In the genomic region with DNA sequence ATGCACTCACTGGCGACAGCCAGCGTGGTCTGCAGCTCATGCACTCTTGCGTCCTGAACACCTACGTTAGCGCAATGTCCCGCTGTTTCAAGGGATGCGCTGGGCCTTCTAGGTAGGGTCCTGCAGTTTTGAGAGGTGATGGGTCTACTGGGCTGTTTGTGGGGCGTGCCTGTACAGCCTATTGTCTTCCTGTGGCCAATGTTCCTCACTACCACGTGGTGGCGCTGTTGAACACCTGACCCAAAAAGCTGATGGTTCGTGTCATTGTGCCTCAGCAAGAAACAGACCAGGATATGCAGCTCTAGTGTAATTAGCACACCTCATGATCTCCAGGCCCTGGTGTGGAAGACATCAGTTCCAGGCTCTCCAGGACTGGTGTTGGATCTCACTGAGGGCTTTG, we compare ENCODE assay signal across 9 mouse cellular contexts. TPM values are rescaled to one million over a fixed set of nuclear protein-coding genes. Genes with fewer than 3 reads are reported as not detected.
DNase-seq lines count a peak whose midpoint lies in the region; ATAC-seq and TF ChIP-seq lines count a peak whose summit lies in the region.
"Had no signal": no experiment of that assay in that cellular context is flagged by ENCODE, and none has a peak within 500 bp of the region (broad histone marks: within the 10 kb centered on the region; RNA-seq: fewer than 3 reads in every experiment).

No protein-coding gene starts in this region.

- no peak overlapping the region for H3K4me2 ChIP-seq in forebrain, embryonic 11.5 days (ENCODE audit: low read depth, low read length, severe bottlenecking)
- H3K4me2 ChIP-seq in forebrain, embryonic 12.5 days = no peak overlapping the region
- H3K4me2 ChIP-seq: limb, embryonic 15.5 days had no signal

- no peaks in the 10 kb centered on the region for H3K27me3 ChIP-seq in forebrain, embryonic 11.5 days (ENCODE audit: control insufficient read depth, insufficient read depth, low read length)
- H3K27me3 ChIP-seq in forebrain, embryonic 12.5 days = 0 out of 2 replicates have a peak, but pooled peaks cover 3% of the 10 kb centered on the region
- no peaks in the 10 kb centered on the region; the same call in 1 of the 2 replicates for H3K27me3 ChIP-seq in heart, adult 2 months (ENCODE audit: control insufficient read depth, insufficient read depth, low read length)

- H3K27ac ChIP-seq in forebrain, embryonic 11.5 days (ENCODE audit: low read depth, low read length) = no peak overlapping the region
- no peak overlapping the region for H3K27ac ChIP-seq in forebrain, embryonic 12.5 days
- no peak overlapping the region for H3K27ac ChIP-seq in heart, adult 2 months
- H3K27ac ChIP-seq: limb, embryonic 15.5 days had no signal

- H3K36me3 ChIP-seq in forebrain, embryonic 11.5 days (ENCODE audit: control insufficient read depth, insufficient read depth, low read length) = no peaks in the 10 kb centered on the region
- no peaks in the 10 kb centered on the region for H3K36me3 ChIP-seq in forebrain, embryonic 12.5 days (replicated peaks)
- no peaks in the 10 kb centered on the region for H3K36me3 ChIP-seq in heart, adult 2 months (ENCODE audit: control insufficient read depth, insufficient read depth, low read length)
- H3K36me3 ChIP-seq: limb, embryonic 15.5 days had no signal

- H3K4me3 ChIP-seq in forebrain, embryonic 11.5 days (ENCODE audit: low read depth, low read length) = no peak overlapping the region
- no peak overlapping the region for H3K4me3 ChIP-seq in forebrain, embryonic 12.5 days (replicated peaks)
- no peak overlapping the region for H3K4me3 ChIP-seq in heart, adult 2 months
- H3K4me3 ChIP-seq in lung, adult 2 months (replicated peaks; ENCODE audit: extremely low read depth, low read depth, low read length) = no peak overlapping the region
- H3K4me3 ChIP-seq: limb, embryonic 15.5 days had no signal

- ATAC-seq in forebrain, embryonic 11.5 days (replicated peaks; ENCODE audit: low FRiP score) = 0 out of 2 replicates have a peak, but pooled peaks have one; percentile 24
- no peak for ATAC-seq in forebrain, embryonic 12.5 days (ENCODE audit: low FRiP score)

- TF ChIP-seq EP300 in heart, adult 2 months (IDR thresholded peaks at IDR 0.05; ENCODE audit: insufficient read depth, low read depth, low read length) = 0 out of 2 replicates have a peak, but pooled peaks have one; percentile 47

- no peaks in the 10 kb centered on the region; the same call in 1 of the 2 replicates for H3K4me1 ChIP-seq in forebrain, embryonic 11.5 days (replicated peaks; ENCODE audit: control insufficient read depth, insufficient read depth, low read length)
- 0 out of 2 replicates have a peak, but pooled peaks cover 3% of the 10 kb centered on the region for H3K4me1 ChIP-seq in forebrain, embryonic 12.5 days
- no peaks in the 10 kb centered on the region for H3K4me1 ChIP-seq in heart, adult 2 months (ENCODE audit: control insufficient read depth, insufficient read depth, low read length)
- H3K4me1 ChIP-seq in lung, adult 2 months (ENCODE audit: control insufficient read depth, insufficient read depth, low read length) = no peaks in the 10 kb centered on the region
- H3K4me1 ChIP-seq: limb, embryonic 15.5 days had no signal

- peak; percentile 87 for TF ChIP-seq CTCF in heart, adult 2 months (IDR thresholded peaks at IDR 0.05)
- TF ChIP-seq CTCF in lung, adult 2 months (IDR thresholded peaks at IDR 0.05; ENCODE audit: insufficient read depth, low read length) = peak; percentile 98

- H3K79me2 ChIP-seq in heart, adult 2 months (replicated peaks; ENCODE audit: control insufficient read depth, insufficient read depth, low read length) = no peaks in the 10 kb centered on the region

- no peak overlapping the region for H3K9ac ChIP-seq in forebrain, embryonic 11.5 days (ENCODE audit: low read length)
- no peak overlapping the region for H3K9ac ChIP-seq in forebrain, embryonic 12.5 days
- no peak overlapping the region for H3K9ac ChIP-seq in heart, adult 2 months (ENCODE audit: low read depth, low read length)
- H3K9ac ChIP-seq: limb, embryonic 15.5 days had no signal

- H3K9me3 ChIP-seq in forebrain, embryonic 11.5 days (ENCODE audit: control insufficient read depth, low read length) = no peaks in the 10 kb centered on the region
- H3K9me3 ChIP-seq in forebrain, embryonic 12.5 days = no peaks in the 10 kb centered on the region
- H3K9me3 ChIP-seq: limb, embryonic 15.5 days had no signal

- no peak for TF ChIP-seq POLR2A in heart, adult 2 months (IDR thresholded peaks at IDR 0.05; ENCODE audit: insufficient read depth, low read depth, low read length)
- no peak for TF ChIP-seq POLR2A in lung, adult 2 months (IDR thresholded peaks at IDR 0.05; ENCODE audit: borderline replicate concordance, extremely low read depth, low read depth, low read length)

- DNase-seq in forebrain, embryonic 11.5 days (ENCODE audit: low spot score) = peak; percentile 76
- peak; percentile 75 for DNase-seq in MN1 (ENCODE audit: low spot score)
- DNase-seq in cerebellum, adult 8-10 months = peak; percentile 41
- DNase-seq in heart, adult 2 months = peak; percentile 45 to 67
- peak; percentile 60 for DNase-seq in kidney, adult 9 months
- peak; percentile 70 for DNase-seq in lung, adult 2 months
- peak; percentile 43 for DNase-seq in right cerebral cortex, postnatal 4 days

- WGBS in forebrain, embryonic 11.5 days = 15% methylated on average over 11 of the region's 11 CpGs
- whole genome bisulfite sequencing in forebrain, embryonic 12.5 days = 19% methylated on average over 11 of the region's 11 CpGs
- 17% methylated on average over 11 of the region's 11 CpGs for WGBS in heart, adult 2 months
- WGBS in lung, adult 2 months = 20% methylated on average over 11 of the region's 11 CpGs

- intact Hi-C loops in heart, adult 2 months (cut with DNase I) = loop anchor here (5.0 kb wide), 1 partner anchor 63 kb away; no protein-coding TSS in a partner anchor

RNA-seq across cellular contexts. Expression of a gene that starts 21.7 kb away (rescaled TPM):
- polyA plus RNA-seq in forebrain, embryonic 11.5 days (2014; fragmentation: Nextera tagmentation; extraction: Ambion mirVana) = 1.5 and 2.4 TPM in 2 replicates
- polyA plus RNA-seq in forebrain, embryonic 12.5 days (2016; fragmentation: Nextera tagmentation; extraction: Ambion mirVana) = 1.5 and 2.3 TPM in 2 replicates
- 1 to 10 TPM; 5.0 to 6.4 TPM for total RNA-seq in heart, adult 2 months (2021)
- 22.4 and 27.1 TPM in 2 replicates for polyA plus RNA-seq in heart, adult 2 months (2012; rRNA removed)
- polyA plus RNA-seq in lung, adult 2 months (2012; rRNA removed) = 95.4 and 110 TPM in 2 replicates

RNA-seq across cellular contexts. Expression of a gene that starts 26.7 kb away (rescaled TPM):
- not detected in 2 replicates for polyA plus RNA-seq in forebrain, embryonic 11.5 days (2014; fragmentation: Nextera tagmentation; extraction: Ambion mirVana)
- not detected in 2 replicates for polyA plus RNA-seq in forebrain, embryonic 12.5 days (2016; fragmentation: Nextera tagmentation; extraction: Ambion mirVana)
- total RNA-seq in heart, adult 2 months (2021) = under 1 TPM in 1 of 2 experiments, not detected in 1; 0.13 TPM
- not detected in 2 replicates for polyA plus RNA-seq in heart, adult 2 months (2012; rRNA removed)
- polyA plus RNA-seq in lung, adult 2 months (2012; rRNA removed) = not detected in 2 replicates
- polyA plus RNA-seq: limb, embryonic 15.5 days had no signal

RNA-seq across cellular contexts. Expression of a gene that starts 55.5 kb away (rescaled TPM):
- 2.7 and 2.9 TPM in 2 replicates for polyA plus RNA-seq in forebrain, embryonic 11.5 days (2014; fragmentation: Nextera tagmentation; extraction: Ambion mirVana)
- polyA plus RNA-seq in forebrain, embryonic 12.5 days (2016; fragmentation: Nextera tagmentation; extraction: Ambion mirVana) = 3.3 and 3.4 TPM in 2 replicates
- total RNA-seq in heart, adult 2 months (2021) = 1 to 10 TPM; 4.6 to 6.7 TPM
- polyA plus RNA-seq in heart, adult 2 months (2012; rRNA removed) = 6.6 and 9.7 TPM in 2 replicates
- 1.9 and 2.0 TPM in 2 replicates for polyA plus RNA-seq in lung, adult 2 months (2012; rRNA removed)
